Mouse (Mus musculus): ENCODE results near the gene Ttc9.

DNA sequence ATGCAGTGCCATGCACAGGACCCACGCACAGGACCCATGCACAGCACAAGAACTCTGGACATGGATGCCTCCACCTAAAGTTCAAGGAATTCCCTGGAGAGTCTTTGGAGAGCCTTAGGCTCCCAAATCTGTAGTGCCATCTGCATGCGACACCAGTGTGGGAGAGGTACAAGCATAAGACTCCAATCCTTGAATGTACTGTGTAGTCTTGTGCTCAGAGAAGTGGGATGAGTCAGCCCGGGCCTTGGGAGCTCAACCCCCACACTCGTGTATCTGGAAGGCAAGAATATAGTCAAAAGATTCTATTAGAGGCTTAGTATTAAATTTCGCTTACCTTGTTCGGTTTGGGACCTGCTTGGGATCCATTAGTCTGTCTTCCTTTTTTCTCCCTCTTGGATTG lies 15.2 kb upstream of the Ttc9 start:
- TF ChIP-seq MAX (IDR thresholded peaks at IDR 0.05; ENCODE audit: low read depth) (no peak), POLR2AphosphoS2 (IDR thresholded peaks at IDR 0.05; ENCODE audit: insufficient read length, low read depth) (no peak), POLR2A (IDR thresholded peaks at IDR 0.05; ENCODE audit: insufficient read length, low read depth) (no peak), MYOD1 (IDR thresholded peaks at IDR 0.05; ENCODE audit: control insufficient read depth in 1 of 3, insufficient read length in 2 of 3, low read depth in 2 of 3) (no peak), MYOG (IDR thresholded peaks at IDR 0.05; ENCODE audit: control insufficient read depth in 1 of 3, insufficient read depth in 1 of 3, insufficient read length in 2 of 3, low read depth in 2 of 3) (no peak), USF1 (IDR thresholded peaks at IDR 0.05; ENCODE audit: low read depth) (no peak), CEBPB (IDR thresholded peaks at IDR 0.05; ENCODE audit: insufficient read depth, poor library complexity, severe bottlenecking) (no peak), E2F4 (IDR thresholded peaks at IDR 0.05; ENCODE audit: insufficient read depth) (no peak), TCF12 (IDR thresholded peaks at IDR 0.05; ENCODE audit: insufficient read depth, poor library complexity, severe bottlenecking) (no peak)
